10 mouse cellular contexts compared by ENCODE assay signal in the genomic region with DNA sequence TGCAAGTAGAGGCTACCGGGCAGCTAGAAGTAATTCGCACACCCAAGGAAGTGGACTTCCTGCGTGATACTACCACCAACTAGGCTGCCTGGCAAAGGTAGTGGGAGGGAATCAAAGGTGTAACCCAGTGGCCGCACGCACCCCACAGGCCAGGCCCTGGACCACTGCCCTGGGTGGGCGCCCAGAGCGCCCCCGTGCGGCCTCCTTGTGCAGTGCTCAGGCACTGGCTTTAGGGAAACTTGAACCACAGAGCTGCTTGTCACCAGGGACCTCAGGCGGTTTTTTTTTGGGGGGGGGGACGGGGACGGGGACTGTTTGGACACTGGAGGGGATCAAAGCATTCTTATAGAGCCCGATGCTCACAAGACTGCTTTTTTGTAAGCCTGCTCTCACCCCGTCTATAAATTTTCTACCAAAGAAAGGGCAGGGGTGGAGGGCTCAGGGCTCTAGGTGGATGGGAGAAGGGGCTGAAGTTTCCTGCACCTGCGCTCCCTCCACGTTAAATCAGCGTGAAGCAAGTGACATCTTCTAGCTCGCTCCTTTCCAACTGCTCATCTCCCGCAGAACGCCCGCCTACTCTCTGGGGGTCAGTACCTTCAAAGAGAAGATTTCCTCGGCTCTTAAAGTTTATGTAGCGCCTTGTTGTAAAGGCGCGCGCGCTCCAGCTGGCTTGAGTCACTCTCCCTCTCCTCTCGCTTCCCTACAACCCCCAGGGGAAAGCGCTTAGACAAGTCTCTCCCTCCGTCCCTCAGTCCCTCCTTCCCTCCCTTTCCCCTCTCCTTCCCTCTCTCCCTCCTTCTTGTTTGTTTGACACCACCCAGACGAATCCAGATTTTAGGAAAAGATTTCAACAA. TPM values are rescaled to one million over a fixed set of nuclear protein-coding genes. Genes with fewer than 3 reads are reported as not detected.
A peak's percentile ranks its signal among the peaks of the same experiment; 100 is the strongest.
DNase-seq lines count a peak whose midpoint lies in the region; ATAC-seq and TF ChIP-seq lines count a peak whose summit lies in the region.
"Had no signal": no experiment of that assay in that cellular context is flagged by ENCODE, and none has a peak within 500 bp of the region (broad histone marks: within the 10 kb centered on the region; RNA-seq: fewer than 3 reads in every experiment).

No protein-coding gene starts in this region.

- H3K36me3 ChIP-seq in hindbrain, embryonic 10.5 days, result no peaks in the 10 kb centered on the region
- H3K36me3 ChIP-seq in hindbrain, embryonic 13.5 days, result no peaks in the 10 kb centered on the region
- no peaks in the 10 kb centered on the region for H3K36me3 ChIP-seq in E14TG2a.4 (ENCODE audit: insufficient read depth, low read length)
- no peaks in the 10 kb centered on the region for H3K36me3 ChIP-seq in liver, embryonic 12.5 days

- no peaks in the 10 kb centered on the region for H3K9me3 ChIP-seq in hindbrain, embryonic 10.5 days
- H3K9me3 ChIP-seq in hindbrain, embryonic 13.5 days, result no peaks in the 10 kb centered on the region
- H3K9me3 ChIP-seq in E14TG2a.4 (ENCODE audit: low read length), result no peaks in the 10 kb centered on the region
- no peaks in the 10 kb centered on the region for H3K9me3 ChIP-seq in liver, embryonic 12.5 days (replicated peaks)

- H3K4me2 ChIP-seq in hindbrain, embryonic 13.5 days, result no peak overlapping the region
- H3K4me2 ChIP-seq in liver, embryonic 12.5 days, result peak overlapping the region; percentile 10; the same call in 1 of the 2 replicates

- H3K9ac ChIP-seq in hindbrain, embryonic 13.5 days, result no peak overlapping the region
- no peak overlapping the region for H3K9ac ChIP-seq in liver, embryonic 12.5 days

- H3K27ac ChIP-seq in hindbrain, embryonic 10.5 days, result no peak overlapping the region
- H3K27ac ChIP-seq in hindbrain, embryonic 13.5 days, result no peak overlapping the region
- H3K27ac ChIP-seq in brown adipose tissue, adult 24 weeks (replicated peaks; ENCODE audit: low read depth, low read length), result 0 out of 2 replicates have a peak overlapping the region, but pooled peaks have one; percentile 17
- H3K27ac ChIP-seq in liver, embryonic 12.5 days, result no peak overlapping the region

- peak; percentile 47 for DNase-seq in hindbrain, embryonic 10.5 days (ENCODE audit: low spot score)
- no peak for DNase-seq in ovary, postnatal 10 days (ENCODE audit: low spot score)
- no peak for DNase-seq in natural killer cell, adult 2 months (ENCODE audit: low spot score in 2 of 2)
- DNase-seq: cerebellum, adult 18-20 months had no signal

- peaks cover 15% of the 10 kb centered on the region for H3K4me1 ChIP-seq in hindbrain, embryonic 10.5 days (replicated peaks)
- H3K4me1 ChIP-seq in hindbrain, embryonic 13.5 days (replicated peaks), result peaks cover 5% of the 10 kb centered on the region; the same call in 1 of the 2 replicates
- peaks cover 11% of the 10 kb centered on the region; the same call in 1 of the 2 replicates for H3K4me1 ChIP-seq in E14TG2a.4 (replicated peaks; ENCODE audit: low read depth, low read length)
- no peaks in the 10 kb centered on the region for H3K4me1 ChIP-seq in brown adipose tissue, adult 24 weeks (ENCODE audit: control insufficient read depth, insufficient read depth, insufficient read length, low read length)
- H3K4me1 ChIP-seq in liver, embryonic 12.5 days, result 0 out of 2 replicates have a peak, but pooled peaks cover 5% of the 10 kb centered on the region

- WGBS in hindbrain, embryonic 10.5 days, result 2% methylated on average over 31 of the region's 31 CpGs
- WGBS in hindbrain, embryonic 13.5 days, result 2% methylated on average over 31 of the region's 31 CpGs
- 5% methylated on average over 31 of the region's 31 CpGs for WGBS in liver, embryonic 12.5 days (ENCODE audit: insufficient replicate concordance)

- ATAC-seq in hindbrain, embryonic 13.5 days (ENCODE audit: low FRiP score), result no peak
- no peak for ATAC-seq in liver, embryonic 12.5 days

- peak overlapping the region; percentile 28 for H3K4me3 ChIP-seq in hindbrain, embryonic 10.5 days
- H3K4me3 ChIP-seq in hindbrain, embryonic 13.5 days, result no peak overlapping the region
- H3K4me3 ChIP-seq in E14TG2a.4 (replicated peaks; ENCODE audit: low read length), result peak overlapping the region; percentile 60
- peak overlapping the region; percentile 6; the same call in 1 of the 2 replicates for H3K4me3 ChIP-seq in brown adipose tissue, adult 24 weeks (ENCODE audit: insufficient read depth, low read depth, low read length)
- H3K4me3 ChIP-seq in liver, embryonic 12.5 days, result no peak overlapping the region

- H3K27me3 ChIP-seq in hindbrain, embryonic 10.5 days (ENCODE audit: insufficient read depth, poor library complexity, severe bottlenecking), result peaks cover 74% of the 10 kb centered on the region
- peaks cover 76% of the 10 kb centered on the region for H3K27me3 ChIP-seq in hindbrain, embryonic 13.5 days
- H3K27me3 ChIP-seq in E14TG2a.4 (ENCODE audit: insufficient read depth, low read length), result peaks cover 62% of the 10 kb centered on the region
- H3K27me3 ChIP-seq in liver, embryonic 12.5 days (replicated peaks), result peaks cover 73% of the 10 kb centered on the region

- peak; percentile 24 for TF ChIP-seq CTCF in E14TG2a.4 (conservative IDR thresholded peaks at IDR 0.05; ENCODE audit: low read length)

RNA-seq across cellular contexts. Expression of a gene that starts 6.5 kb away (rescaled TPM):
- polyA plus RNA-seq in hindbrain, embryonic 10.5 days (2016; fragmentation: Nextera tagmentation; extraction: Ambion mirVana), result 0.17 and 0.82 TPM in 2 replicates
- 0.09 and 0.13 TPM in 2 replicates for polyA plus RNA-seq in hindbrain, embryonic 13.5 days (2015; fragmentation: Nextera tagmentation; extraction: Ambion mirVana)
- 13.5 and 19.3 TPM in 2 replicates for polyA plus RNA-seq in brown adipose tissue, adult 24 weeks (2012; ENCODE audit: insufficient read depth, insufficient read length, missing spikeins)
- 0.69 and 0.74 TPM in 2 replicates for polyA plus RNA-seq in liver, embryonic 12.5 days (2016; fragmentation: Nextera tagmentation; extraction: Ambion mirVana)

RNA-seq across cellular contexts. Expression of a gene that starts 55.6 kb away (rescaled TPM):
- 0.26 and 1.3 TPM in 2 replicates for polyA plus RNA-seq in hindbrain, embryonic 10.5 days (2016; fragmentation: Nextera tagmentation; extraction: Ambion mirVana)
- 0.32 and 0.54 TPM in 2 replicates for polyA plus RNA-seq in hindbrain, embryonic 13.5 days (2015; fragmentation: Nextera tagmentation; extraction: Ambion mirVana)
- polyA plus RNA-seq in brown adipose tissue, adult 24 weeks (2012; ENCODE audit: insufficient read depth, insufficient read length, missing spikeins), result not detected in 2 replicates
- not detected in 2 replicates for polyA plus RNA-seq in liver, embryonic 12.5 days (2016; fragmentation: Nextera tagmentation; extraction: Ambion mirVana)
- polyA plus RNA-seq: gonadal fat pad, adult 2 months; liver, embryonic 16.5 days had no signal

Comparison
In these comparisons a context has a peak if more than half of its experiments do, and no peak if none do; other contexts are left out.
1. H3K4me3 ChIP-seq: peak in hindbrain, embryonic 10.5 days (single experiment), E14TG2a.4 (single experiment) and brown adipose tissue, adult 24 weeks (single experiment); none in hindbrain, embryonic 13.5 days (single experiment) and liver, embryonic 12.5 days (single experiment).